Mouse (Mus musculus) kidney, postnatal 36 days (tissue): ENCODE measurements around the gene Pde4d.

Experiments
- DNase-seq, 2 experiments: peaks; one replicate each; pipeline ENCODE4 v3.0.0; 2021 to 2022; ENCODE audit warnings: mixed read lengths in 2 of 2

The Pde4d gene

GRCm38 (mm10) chr13:109590048-109590447 is 1140.3 kb downstream of the Pde4d start:
- DNase-seq, result no peak

- DNase-seq, result no peak
These were observed 1142.5 kb downstream of the Pde4d start for GRCm38 (mm10) chr13:109592192-109592797.

- DNase-seq, result peak; percentile 45 to 80
These were observed 1150.0 kb downstream of the Pde4d start for GRCm38 (mm10) chr13:109599711-109600110.

GRCm38 (mm10) chr13:109604017-109604416 is 1154.3 kb downstream of the Pde4d start:
- no peak for DNase-seq

GRCm38 (mm10) chr13:109605140-109605539 is 1155.4 kb downstream of the Pde4d start:
- DNase-seq, result no peak

GRCm38 (mm10) chr13:109609106-109609804 is 1159.5 kb downstream of the Pde4d start:
- peak in 1 of 2 experiments; percentile 56 for DNase-seq

GRCm38 (mm10) chr13:109609805-109610187 is 1160.0 kb downstream of the Pde4d start:
- DNase-seq, result peak; percentile 64 to 76

- DNase-seq, result no peak
These were observed 1161.0 kb downstream of the Pde4d start for GRCm38 (mm10) chr13:109610772-109611171.

- DNase-seq, result no peak
These were observed 1165.6 kb downstream of the Pde4d start for GRCm38 (mm10) chr13:109615213-109615784.

- peak; percentile 46 to 67 for DNase-seq
These were observed 1166.1 kb downstream of the Pde4d start for GRCm38 (mm10) chr13:109615785-109616281.

GRCm38 (mm10) chr13:109619158-109619657 is 1169.5 kb downstream of the Pde4d start:
- DNase-seq, result no peak

- DNase-seq, result peak in 1 of 2 experiments; percentile 31
These were observed 1172.5 kb downstream of the Pde4d start for GRCm38 (mm10) chr13:109622207-109622606.

- DNase-seq, result peak in 1 of 2 experiments; percentile 45
These were observed 1173.5 kb downstream of the Pde4d start for GRCm38 (mm10) chr13:109623201-109623600.

GRCm38 (mm10) chr13:109624772-109625349 is 1175.1 kb downstream of the Pde4d start:
- no peak for DNase-seq

- DNase-seq, result no peak
These were observed 1175.8 kb downstream of the Pde4d start for GRCm38 (mm10) chr13:109625466-109626129.

GRCm38 (mm10) chr13:109627265-109627664 is 1177.5 kb downstream of the Pde4d start:
- no peak for DNase-seq

GRCm38 (mm10) chr13:109628606-109629005 is 1178.9 kb downstream of the Pde4d start:
- DNase-seq, result no peak

GRCm38 (mm10) chr13:109629216-109629615 is 1179.5 kb downstream of the Pde4d start:
- no peak for DNase-seq

- no peak for DNase-seq
These were observed 1181.8 kb downstream of the Pde4d start for GRCm38 (mm10) chr13:109631399-109632026.

- DNase-seq, result peak in 1 of 2 experiments; percentile 27
These were observed 1182.8 kb downstream of the Pde4d start for GRCm38 (mm10) chr13:109632387-109633036.

- no peak for DNase-seq
These were observed 1183.3 kb downstream of the Pde4d start for GRCm38 (mm10) chr13:109633037-109633418.
